Mouse (Mus musculus): ENCODE measurements around the gene Gm826.

DNA sequence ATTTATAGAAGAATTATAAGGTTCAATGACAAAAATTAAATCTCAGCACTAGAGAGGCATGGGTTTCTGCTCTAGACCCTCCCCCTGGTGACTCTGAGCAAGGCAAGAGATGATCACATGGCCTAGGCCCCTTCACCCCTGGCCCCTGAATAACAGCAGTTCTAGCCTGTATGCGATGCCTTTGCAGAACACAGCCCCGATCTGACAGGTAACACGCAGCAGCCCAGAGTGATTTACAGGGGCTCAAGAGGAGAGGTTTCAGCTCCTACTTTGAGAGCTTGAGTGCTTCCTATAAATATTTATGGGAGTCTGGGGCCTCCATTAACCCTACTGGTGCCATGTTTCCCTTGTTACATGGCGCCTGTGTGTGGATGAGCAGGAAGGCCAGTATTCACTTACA, 23.5 kb upstream of the Gm826 start:
- TF ChIP-seq POLR2A (IDR thresholded peaks at IDR 0.05; ENCODE audit: insufficient read depth, low read length) (no peak), CTCF (IDR thresholded peaks at IDR 0.05; ENCODE audit: low read depth, low read length) (no peak), EP300 (IDR thresholded peaks at IDR 0.05; ENCODE audit: insufficient read depth, low read depth, low read length) (no peak)
